Mouse (Mus musculus): ENCODE measurements at regions not wholly inside any gene's neighbourhood (a gene's known extent, or its start where the extent isn't known, plus 50 kb on each side); places are given as distances from the start of the nearest gene placed in this dataset.

GRCm38 (mm10) chr11:24396911-24397310 lies 319.1 kb downstream of the Bcl11a start:
- TF ChIP-seq CTCF (conservative IDR thresholded peaks at IDR 0.05; ENCODE audit: low read length), result no peak
- TF ChIP-seq NANOG (IDR thresholded peaks at IDR 0.05; ENCODE audit: borderline replicate concordance, low read length), result no peak
- no peak for TF ChIP-seq POU5F1 (IDR thresholded peaks at IDR 0.05; ENCODE audit: borderline replicate concordance, low read length)

Data from E14TG2a.4 (cell line).